Mouse (Mus musculus) kidney, adult 11 months (tissue): ENCODE results near the gene Papss1.

Source experiments
- DNase-seq: peaks from one replicate; pipeline ENCODE4 v3.0.0; 2022

The Papss1 gene

DNA sequence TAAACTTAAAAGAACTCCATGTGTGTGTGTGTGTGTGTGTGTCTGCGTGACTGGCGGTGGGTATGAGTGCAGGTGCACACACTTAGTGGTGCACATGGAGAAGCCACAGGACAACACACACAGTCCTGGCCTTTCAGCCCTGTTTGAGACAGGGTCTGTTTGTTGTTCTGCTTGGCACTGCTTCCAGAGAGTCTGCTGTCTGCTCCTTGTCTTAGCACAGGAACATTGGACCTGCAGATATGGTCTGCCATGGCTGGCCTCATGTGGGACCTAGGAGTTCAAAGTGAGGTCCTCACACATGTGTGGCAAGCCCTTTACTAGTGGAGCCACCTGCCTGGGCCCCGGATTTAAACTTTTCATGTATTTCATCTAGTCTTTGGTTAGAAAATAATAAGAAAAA is 72.4 kb downstream of the Papss1 start:
- no peak for DNase-seq

DNA sequence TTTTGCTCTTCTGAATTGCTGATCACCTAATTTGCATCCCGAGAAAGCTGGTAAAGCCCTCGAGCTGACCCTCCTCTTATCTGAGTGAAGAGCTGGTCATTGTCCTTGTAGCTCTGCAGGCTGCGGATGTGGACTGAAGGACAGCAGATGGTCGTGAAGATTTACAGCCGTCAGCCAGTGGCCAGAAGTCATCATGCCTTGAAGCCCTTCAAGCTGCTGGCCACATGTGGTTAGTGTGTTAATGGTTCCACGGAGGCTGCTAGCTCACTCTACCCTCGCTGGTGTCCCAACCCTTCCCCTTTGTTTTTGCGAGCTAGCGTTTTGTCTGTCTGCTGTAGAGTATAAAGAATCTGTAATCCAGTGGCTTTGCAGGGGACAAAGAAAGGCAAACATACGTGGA is 73.1 kb downstream of the Papss1 start:
- DNase-seq: no peak

DNA sequence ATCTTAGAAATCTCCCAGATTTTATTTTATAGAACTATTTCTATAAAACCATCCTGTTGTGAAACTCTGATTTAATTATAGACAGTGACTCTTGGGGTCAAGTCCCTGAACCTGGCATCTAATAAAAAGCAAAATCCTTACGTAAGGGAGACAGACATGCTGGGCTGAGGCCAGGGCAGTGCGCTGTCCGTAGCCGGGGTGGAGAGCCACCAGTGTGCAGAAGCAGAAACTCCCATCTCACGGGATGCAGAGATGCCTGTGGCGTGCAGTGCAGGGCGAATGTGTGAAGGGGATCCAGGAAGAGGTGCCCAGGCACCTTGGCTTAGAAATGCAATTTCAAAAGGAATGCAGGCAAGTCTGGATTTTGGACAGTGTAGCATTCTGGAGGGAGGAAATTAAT is 73.6 kb downstream of the Papss1 start:
- DNase-seq: no peak

- no peak for DNase-seq
Measured at GRCm38 (mm10) chr3:131642681-131643292, 78.2 kb downstream of the Papss1 start.

GRCm38 (mm10) chr3:131645203-131645602 is 80.6 kb downstream of the Papss1 start:
- no peak for DNase-seq

DNA sequence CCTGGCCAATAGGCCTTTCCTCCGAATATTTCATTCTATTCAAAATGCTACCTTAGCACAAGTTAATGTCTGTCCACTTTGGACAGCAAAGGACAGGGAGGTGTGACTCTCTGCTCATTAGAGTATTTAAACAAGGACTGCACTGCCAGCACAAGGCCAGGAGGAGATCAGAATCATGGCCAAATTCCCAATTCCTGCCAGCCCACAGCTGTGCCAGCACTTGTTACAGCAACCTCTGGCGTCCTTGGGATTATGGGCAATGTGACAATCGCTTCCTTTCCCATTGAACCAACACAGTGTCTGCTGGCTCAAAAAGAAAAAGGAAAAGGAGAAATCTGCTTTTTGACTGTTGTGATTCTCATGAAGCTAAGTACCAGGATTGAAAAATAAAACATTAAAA is 89.8 kb downstream of the Papss1 start:
- no peak for DNase-seq

DNA sequence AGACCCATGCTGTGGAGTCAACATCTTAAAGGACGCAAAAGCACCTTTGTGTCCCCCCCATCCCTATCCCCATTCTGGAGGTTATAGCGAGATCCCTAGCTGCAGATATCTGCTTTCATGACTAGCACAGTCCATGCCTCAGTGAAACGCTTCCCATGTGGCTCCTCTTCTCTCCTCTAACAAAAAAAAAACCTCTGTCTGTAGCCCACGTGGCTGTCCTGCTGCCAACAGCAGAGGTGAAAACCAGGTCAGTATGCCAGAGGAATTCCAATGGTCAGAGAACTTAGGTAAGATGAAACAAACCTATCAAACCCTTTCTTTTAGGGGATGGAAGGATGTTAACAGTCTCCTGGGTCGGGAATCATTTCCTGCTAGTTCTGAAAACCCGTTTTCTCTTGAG is 91.5 kb downstream of the Papss1 start:
- no peak for DNase-seq

DNA sequence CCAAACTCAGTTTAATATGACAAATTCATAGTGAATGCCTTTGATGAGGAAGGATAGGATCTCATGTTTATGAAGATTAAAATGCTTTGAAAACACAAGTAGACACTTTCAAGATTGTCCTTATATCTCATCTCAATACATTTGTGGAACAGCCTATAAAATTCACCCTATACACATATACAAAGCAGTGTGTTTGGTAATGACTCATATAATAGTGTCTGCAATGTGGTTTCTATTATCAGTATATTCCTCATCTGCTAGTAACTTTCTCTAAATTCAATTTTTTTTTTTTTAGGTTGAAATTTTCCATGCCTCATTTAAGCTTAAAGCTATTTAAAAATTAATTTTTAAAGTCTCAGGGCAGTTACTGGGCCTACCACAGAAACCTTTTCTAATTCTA is 95.6 kb downstream of the Papss1 start:
- no peak for DNase-seq

DNA sequence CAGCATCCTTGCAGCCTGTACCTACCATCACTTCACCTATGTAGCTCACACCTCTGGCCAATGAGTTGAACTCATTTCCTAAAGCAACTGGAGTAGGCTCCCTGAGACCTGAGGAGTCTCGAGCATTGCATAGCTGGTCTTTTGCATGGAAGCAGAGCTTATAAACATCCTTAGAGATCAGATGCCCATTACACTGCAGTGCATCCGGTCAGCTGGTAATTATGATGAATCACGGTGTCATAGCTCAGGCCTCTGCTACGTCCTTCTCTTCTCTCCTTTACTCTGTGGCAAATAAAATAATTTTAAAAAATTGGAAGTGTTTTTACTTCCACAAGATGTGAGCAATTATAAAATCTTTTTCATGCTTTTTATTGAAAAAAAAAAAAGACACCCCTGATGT is 96.1 kb downstream of the Papss1 start:
- DNase-seq: no peak

- no peak for DNase-seq
Measured at GRCm38 (mm10) chr3:131662589-131663148, 98.1 kb downstream of the Papss1 start.

DNA sequence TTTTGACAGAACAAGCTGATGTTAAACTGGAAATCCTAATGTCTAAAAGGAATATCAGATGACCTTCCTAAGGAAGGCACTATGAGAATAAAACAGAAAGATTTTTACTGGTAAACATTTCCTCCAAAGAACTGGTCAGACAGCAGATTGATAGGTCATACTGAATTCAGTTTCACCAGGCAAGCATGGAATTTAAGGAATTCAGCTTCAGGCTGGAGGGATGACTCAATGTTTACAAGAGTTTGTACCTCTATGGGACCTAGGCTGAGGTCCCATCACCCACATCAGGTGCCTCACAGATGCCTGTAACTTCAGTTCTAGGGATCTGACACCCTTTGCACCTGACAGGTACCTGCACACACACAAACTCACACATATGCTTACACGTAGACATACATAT is 105.3 kb downstream of the Papss1 start:
- no peak for DNase-seq

DNA sequence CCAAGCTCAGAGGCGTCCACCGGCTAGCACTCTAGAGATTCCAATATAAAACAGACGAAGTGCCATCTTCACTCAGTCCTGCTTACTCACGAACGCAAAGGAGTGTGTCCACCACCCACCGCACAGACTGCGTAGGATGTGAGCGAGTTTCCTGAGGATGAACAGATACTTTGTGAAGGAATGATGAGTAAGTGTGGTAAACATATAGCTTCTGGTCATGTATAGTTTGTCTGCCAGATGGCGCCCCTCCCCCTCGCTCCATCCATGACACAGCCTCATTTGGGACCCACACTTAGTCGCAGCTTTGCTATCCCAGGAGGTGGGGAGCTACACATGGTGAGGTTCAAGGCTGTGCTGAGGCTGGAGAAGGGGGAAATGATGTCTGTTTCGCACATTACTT is 121.5 kb downstream of the Papss1 start:
- no peak for DNase-seq

DNA sequence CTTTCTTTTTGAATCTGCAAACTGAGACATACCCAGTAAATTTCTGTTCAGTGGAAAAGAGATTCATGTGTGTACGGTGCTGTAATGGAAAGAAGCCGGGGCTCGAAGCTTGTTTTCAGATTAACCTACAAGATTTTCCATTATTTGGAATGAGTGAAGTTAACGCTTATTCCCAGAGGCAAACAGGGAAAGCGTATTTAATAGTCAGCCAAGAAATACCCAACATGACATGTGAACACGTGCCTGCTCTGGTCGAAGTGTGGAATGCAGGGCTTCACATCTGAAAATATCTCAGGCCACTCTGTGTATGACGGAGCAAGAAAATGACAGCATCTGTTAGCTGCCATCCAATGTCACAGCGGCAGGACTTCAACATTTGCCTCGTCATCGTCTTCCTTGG is 125.4 kb downstream of the Papss1 start:
- DNase-seq: no peak

- DNase-seq: no peak
Measured at GRCm38 (mm10) chr3:131690543-131690942, 126.0 kb downstream of the Papss1 start.

DNA sequence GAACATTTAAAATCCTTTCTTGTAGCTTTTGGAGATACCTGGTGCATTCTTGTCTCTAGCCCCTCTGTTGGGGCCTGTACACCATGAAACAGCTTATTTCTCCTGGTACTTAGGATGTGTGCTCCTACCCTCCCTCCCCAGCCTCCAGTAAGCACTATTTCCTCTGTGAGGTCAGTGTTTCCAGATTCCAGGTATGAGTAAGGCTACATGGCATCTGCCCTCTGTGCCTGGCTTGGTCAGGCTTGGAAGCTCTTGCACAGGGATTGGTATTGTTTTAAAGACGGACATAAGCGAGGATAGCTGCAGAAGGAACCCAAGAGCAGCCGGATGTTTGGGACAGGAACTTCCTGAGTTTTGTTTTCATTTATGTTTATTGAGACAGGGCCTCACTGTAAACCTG is 126.6 kb downstream of the Papss1 start:
- no peak for DNase-seq
